In the genomic region with DNA sequence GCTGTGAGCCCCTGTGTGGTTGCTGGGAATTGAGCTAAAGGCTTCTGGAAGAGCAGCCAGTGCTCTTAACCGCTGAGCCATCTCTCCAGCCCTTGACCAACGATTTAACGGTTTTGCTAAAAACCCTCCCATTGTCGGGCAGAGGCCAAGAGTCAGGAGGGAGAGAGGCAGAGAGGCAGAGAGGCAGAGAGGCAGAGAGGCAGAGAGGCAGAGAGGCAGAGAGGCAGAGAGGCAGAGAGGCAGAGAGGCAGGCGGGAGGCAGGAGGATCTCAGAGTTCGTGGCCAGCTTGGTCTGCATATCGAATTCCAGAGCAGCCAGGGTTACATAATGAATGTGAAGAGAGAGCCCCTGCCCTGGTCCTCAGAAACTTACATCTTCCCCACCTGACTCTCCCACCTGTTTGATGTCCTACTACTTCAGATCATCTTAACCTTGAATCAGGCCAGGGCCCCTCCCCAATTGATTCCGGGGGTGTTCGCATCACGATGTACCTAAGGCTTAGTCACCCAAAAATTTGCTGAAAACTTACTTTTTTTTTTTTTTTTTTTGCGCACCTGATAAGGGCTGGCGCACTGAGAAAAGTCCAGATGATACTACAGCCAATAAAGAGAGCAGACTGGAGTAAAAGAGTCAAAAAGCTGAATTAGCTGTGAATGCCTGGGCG, we compare ENCODE assay signal across 8 mouse cellular contexts. TPM values are rescaled to one million over a fixed set of nuclear protein-coding genes. Genes with fewer than 3 reads are reported as not detected.
DNase-seq lines count a peak whose midpoint lies in the region; ATAC-seq and TF ChIP-seq lines count a peak whose summit lies in the region.

No protein-coding gene starts in this region.

- H3K4me3 ChIP-seq in testis, adult 2 months (ENCODE audit: control insufficient read depth, low read depth, low read length): peak overlapping the region; percentile 94
- H3K4me3 ChIP-seq in limb, embryonic 12.5 days (replicated peaks): peak overlapping the region; percentile 40
- peak overlapping the region; percentile 54 for H3K4me3 ChIP-seq in stomach, embryonic 15.5 days (replicated peaks)

- H3K9ac ChIP-seq in limb, embryonic 12.5 days (replicated peaks): peak overlapping the region; percentile 40; the same call in 1 of the 2 replicates
- H3K9ac ChIP-seq in stomach, embryonic 15.5 days: no peak overlapping the region

- peak; percentile 33; the same call in 1 of the 2 replicates for TF ChIP-seq POLR2A in testis, adult 2 months (IDR thresholded peaks at IDR 0.05; ENCODE audit: control insufficient read depth, low read depth, low read length)

- peaks cover 8% of the 10 kb centered on the region for H3K4me1 ChIP-seq in testis, adult 2 months (ENCODE audit: control insufficient read depth, insufficient read depth, low read length)
- 0 out of 2 replicates have a peak, but pooled peaks cover 3% of the 10 kb centered on the region for H3K4me1 ChIP-seq in limb, embryonic 12.5 days (replicated peaks)
- no peaks in the 10 kb centered on the region for H3K4me1 ChIP-seq in stomach, embryonic 15.5 days

- H3K27me3 ChIP-seq in testis, adult 2 months (ENCODE audit: control insufficient read depth, insufficient read depth, low read length): no peaks in the 10 kb centered on the region
- H3K27me3 ChIP-seq in limb, embryonic 12.5 days: peaks cover 28% of the 10 kb centered on the region
- peaks cover 11% of the 10 kb centered on the region for H3K27me3 ChIP-seq in stomach, embryonic 15.5 days (replicated peaks)

- peak overlapping the region; percentile 63 for H3K4me2 ChIP-seq in limb, embryonic 12.5 days
- peak overlapping the region; percentile 73 for H3K4me2 ChIP-seq in stomach, embryonic 15.5 days

- WGBS in limb, embryonic 12.5 days: 8% methylated on average over 13 of the region's 13 CpGs
- 12% methylated on average over 13 of the region's 13 CpGs for WGBS in stomach, embryonic 15.5 days

- no peaks in the 10 kb centered on the region for H3K36me3 ChIP-seq in testis, adult 2 months (ENCODE audit: control insufficient read depth, insufficient read depth, low read length)
- no peaks in the 10 kb centered on the region for H3K36me3 ChIP-seq in limb, embryonic 12.5 days
- H3K36me3 ChIP-seq in stomach, embryonic 15.5 days: no peaks in the 10 kb centered on the region

- H3K27ac ChIP-seq in testis, adult 2 months (ENCODE audit: control insufficient read depth, insufficient read depth, low read depth, low read length): peak overlapping the region; percentile 85
- no peak overlapping the region for H3K27ac ChIP-seq in limb, embryonic 12.5 days
- H3K27ac ChIP-seq in stomach, embryonic 15.5 days: no peak overlapping the region

- peak; percentile 41 for DNase-seq in cerebellum, adult 8-10 months
- no peak for DNase-seq in cerebellum, postnatal 4 days (ENCODE audit: low spot score in 2 of 2)
- DNase-seq in testis, postnatal 10 days (ENCODE audit: low spot score): no peak
- DNase-seq in urinary bladder, postnatal 36 days (ENCODE audit: low spot score in 2 of 2): no peak
- no peak for DNase-seq in T-cell, adult 2 months (ENCODE audit: low spot score)

- H3K9me3 ChIP-seq in limb, embryonic 12.5 days: no peaks in the 10 kb centered on the region
- H3K9me3 ChIP-seq in stomach, embryonic 15.5 days: no peaks in the 10 kb centered on the region

- TF ChIP-seq CTCF in testis, adult 2 months (IDR thresholded peaks at IDR 0.05; ENCODE audit: control insufficient read depth, insufficient read depth, insufficient replicate concordance, low read depth, low read length): no peak

- ATAC-seq in limb, embryonic 12.5 days (ENCODE audit: insufficient number of reproducible peaks, insufficient read depth, low FRiP score, low TSS enrichment, low read depth): no peak
- ATAC-seq in stomach, embryonic 15.5 days (ENCODE audit: insufficient read depth, low FRiP score, low read depth): no peak

RNA-seq across cellular contexts. Expression of a gene that starts 13.1 kb away (rescaled TPM):
- 7.4 and 8.1 TPM in 2 replicates for polyA plus RNA-seq in testis, adult 2 months (2012; rRNA removed)
- polyA plus RNA-seq in limb, embryonic 12.5 days (2016; fragmentation: Nextera tagmentation; extraction: Ambion mirVana): 2.4 and 2.8 TPM in 2 replicates
- 8.5 and 9.7 TPM in 2 replicates for polyA plus RNA-seq in stomach, embryonic 15.5 days (2015; fragmentation: Nextera tagmentation; extraction: Ambion mirVana)

RNA-seq across cellular contexts. Expression of a gene that starts 58.9 kb away (rescaled TPM):
- polyA plus RNA-seq in testis, adult 2 months (2012; rRNA removed): 1.5 and 1.9 TPM in 2 replicates
- polyA plus RNA-seq in limb, embryonic 12.5 days (2016; fragmentation: Nextera tagmentation; extraction: Ambion mirVana): 30.1 and 31.4 TPM in 2 replicates
- polyA plus RNA-seq in stomach, embryonic 15.5 days (2015; fragmentation: Nextera tagmentation; extraction: Ambion mirVana): 47.1 and 57.3 TPM in 2 replicates

RNA-seq across cellular contexts. Expression of a gene that starts 59.0 kb away (rescaled TPM):
- polyA plus RNA-seq in testis, adult 2 months (2012; rRNA removed): 0.08 and 0.17 TPM in 2 replicates
- polyA plus RNA-seq in limb, embryonic 12.5 days (2016; fragmentation: Nextera tagmentation; extraction: Ambion mirVana): 5.5 and 6.3 TPM in 2 replicates
- 3.2 and 3.3 TPM in 2 replicates for polyA plus RNA-seq in stomach, embryonic 15.5 days (2015; fragmentation: Nextera tagmentation; extraction: Ambion mirVana)

Comparison
In these comparisons a context has a peak if more than half of its experiments do, and no peak if none do; other contexts are left out.
1. H3K4me3 ChIP-seq: peak in every context shown above with its lines; median percentile 94 in testis, adult 2 months; 54 in stomach, embryonic 15.5 days; 40 in limb, embryonic 12.5 days.
2. RNA of a gene that starts 58.9 kb away (polyA plus RNA-seq): 47.1 to 57.3 TPM in stomach, embryonic 15.5 days and 30.1 to 31.4 TPM in limb, embryonic 12.5 days; 1.5 to 1.9 TPM in testis, adult 2 months; every median in the first group is over 10 times any median in the second.